In the genomic region with DNA sequence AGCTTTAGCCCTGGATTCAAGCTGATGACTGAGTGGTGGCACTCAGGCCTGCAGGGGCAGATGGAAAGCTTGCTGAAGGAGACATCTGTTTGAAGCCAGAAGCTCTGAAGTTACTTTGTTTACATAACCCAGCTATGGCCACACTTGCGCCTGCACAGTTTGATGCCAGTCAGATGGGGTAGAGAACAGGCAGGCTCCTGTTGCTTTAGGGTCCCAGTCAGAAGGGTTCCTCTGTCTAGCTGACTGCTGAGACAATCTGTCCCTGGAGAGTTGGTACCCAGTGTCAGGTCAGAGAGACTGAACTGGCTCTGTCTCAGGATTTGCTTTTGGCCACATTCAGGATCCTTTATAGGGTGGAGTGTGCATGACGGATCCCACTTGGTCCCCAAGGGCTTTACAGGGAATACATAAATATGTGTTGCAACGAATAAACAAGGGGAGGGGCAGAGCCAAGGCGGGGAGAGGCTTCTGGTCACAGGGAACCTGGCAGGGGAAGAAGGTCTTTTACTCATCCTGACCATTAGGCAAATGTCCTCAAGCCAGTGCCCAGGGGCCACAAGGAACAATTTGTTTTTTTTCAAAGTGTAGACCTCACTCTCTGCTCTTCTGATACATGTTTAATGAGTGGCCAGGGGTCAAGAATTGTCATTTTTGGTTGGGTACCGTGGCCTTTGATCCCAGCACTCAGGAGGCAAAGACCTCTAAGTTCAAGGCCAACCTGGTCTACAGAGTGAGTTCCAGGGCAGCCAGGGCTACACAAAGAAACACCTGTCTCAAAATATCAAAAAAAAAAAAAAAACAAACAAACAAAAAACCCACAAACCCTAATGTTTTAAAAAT, we compare ENCODE assay signal across 16 mouse cellular contexts. TPM values are rescaled to one million over a fixed set of nuclear protein-coding genes. Genes with fewer than 3 reads are reported as not detected.
A peak's percentile ranks its signal among the peaks of the same experiment; 100 is the strongest.
DNase-seq lines count a peak whose midpoint lies in the region; ATAC-seq and TF ChIP-seq lines count a peak whose summit lies in the region.
"Had no signal": no experiment of that assay in that cellular context is flagged by ENCODE, and none has a peak within 500 bp of the region (broad histone marks: within the 10 kb centered on the region; RNA-seq: fewer than 3 reads in every experiment).

No protein-coding gene starts in this region.

- no peak overlapping the region for H3K4me2 ChIP-seq in embryonic facial prominence, embryonic 14.5 days (ENCODE audit: low read depth, low read length)
- H3K4me2 ChIP-seq in liver, embryonic 15.5 days, result peak overlapping the region; percentile 0; the same call in 1 of the 2 replicates
- H3K4me2 ChIP-seq: embryonic facial prominence, embryonic 12.5 days; forebrain, embryonic 15.5 days had no signal

- H3K4me1 ChIP-seq in embryonic facial prominence, embryonic 14.5 days (ENCODE audit: control insufficient read depth, insufficient read depth, low read length), result peaks cover 12% of the 10 kb centered on the region
- H3K4me1 ChIP-seq in embryonic facial prominence, embryonic 10.5 days, result peaks cover 21% of the 10 kb centered on the region
- peaks cover 53% of the 10 kb centered on the region for H3K4me1 ChIP-seq in liver, embryonic 15.5 days (replicated peaks)
- H3K4me1 ChIP-seq in bone marrow macrophage, adult 2 months (ENCODE audit: control insufficient read depth, insufficient read depth, low read length), result peaks cover 59% of the 10 kb centered on the region

- TF ChIP-seq POLR2A in bone marrow macrophage, adult 2 months (IDR thresholded peaks at IDR 0.05; ENCODE audit: borderline replicate concordance, low read depth, low read length), result no peak

- no peak overlapping the region for H3K4me3 ChIP-seq in embryonic facial prominence, embryonic 14.5 days (ENCODE audit: low read depth, low read length)
- no peak overlapping the region for H3K4me3 ChIP-seq in embryonic facial prominence, embryonic 10.5 days
- no peak overlapping the region for H3K4me3 ChIP-seq in liver, embryonic 15.5 days (replicated peaks)
- H3K4me3 ChIP-seq in bone marrow macrophage, adult 2 months (ENCODE audit: insufficient read depth, low read length), result peak overlapping the region; percentile 8
- H3K4me3 ChIP-seq: embryonic facial prominence, embryonic 12.5 days; forebrain, embryonic 15.5 days had no signal

- no peak overlapping the region for H3K27ac ChIP-seq in embryonic facial prominence, embryonic 14.5 days (replicated peaks; ENCODE audit: low read depth, low read length)
- H3K27ac ChIP-seq in embryonic facial prominence, embryonic 10.5 days (replicated peaks), result no peak overlapping the region
- H3K27ac ChIP-seq in liver, embryonic 15.5 days (replicated peaks), result 0 out of 2 replicates have a peak overlapping the region, but pooled peaks have one; percentile 1
- peak overlapping the region; percentile 99 for H3K27ac ChIP-seq in bone marrow macrophage, adult 2 months (ENCODE audit: insufficient read depth, low read depth, low read length)
- H3K27ac ChIP-seq: embryonic facial prominence, embryonic 12.5 days; forebrain, embryonic 15.5 days had no signal

- ATAC-seq in embryonic facial prominence, embryonic 14.5 days (ENCODE audit: low read depth), result no peak
- ATAC-seq in liver, embryonic 15.5 days (ENCODE audit: insufficient read depth), result no peak
- ATAC-seq: forebrain, embryonic 15.5 days had no signal

- H3K9me3 ChIP-seq in embryonic facial prominence, embryonic 14.5 days (ENCODE audit: control insufficient read depth, low read length), result no peaks in the 10 kb centered on the region
- H3K9me3 ChIP-seq in embryonic facial prominence, embryonic 10.5 days, result no peaks in the 10 kb centered on the region
- H3K9me3 ChIP-seq in liver, embryonic 15.5 days (replicated peaks), result no peaks in the 10 kb centered on the region
- H3K9me3 ChIP-seq: embryonic facial prominence, embryonic 12.5 days; forebrain, embryonic 15.5 days had no signal

- H3K36me3 ChIP-seq in embryonic facial prominence, embryonic 14.5 days (ENCODE audit: control insufficient read depth, insufficient read depth, low read length), result no peaks in the 10 kb centered on the region
- no peaks in the 10 kb centered on the region for H3K36me3 ChIP-seq in embryonic facial prominence, embryonic 10.5 days (replicated peaks)
- no peaks in the 10 kb centered on the region for H3K36me3 ChIP-seq in liver, embryonic 15.5 days (replicated peaks)
- H3K36me3 ChIP-seq: embryonic facial prominence, embryonic 12.5 days; forebrain, embryonic 15.5 days had no signal

- TF ChIP-seq CTCF in bone marrow macrophage, adult 2 months (IDR thresholded peaks at IDR 0.05; ENCODE audit: low read depth, low read length), result no peak

- H3K9ac ChIP-seq in embryonic facial prominence, embryonic 14.5 days (ENCODE audit: low read depth, low read length), result no peak overlapping the region
- H3K9ac ChIP-seq in liver, embryonic 15.5 days, result no peak overlapping the region
- H3K9ac ChIP-seq: embryonic facial prominence, embryonic 12.5 days; forebrain, embryonic 15.5 days had no signal

- WGBS in embryonic facial prominence, embryonic 14.5 days, result 45% methylated on average over 5 of the region's 5 CpGs
- WGBS in embryonic facial prominence, embryonic 10.5 days, result 47% methylated on average over 5 of the region's 5 CpGs
- WGBS in liver, embryonic 15.5 days (ENCODE audit: insufficient replicate concordance), result 54% methylated on average over 5 of the region's 5 CpGs

- DNase-seq in embryonic facial prominence, embryonic 14.5 days (ENCODE audit: low spot score), result peak; percentile 35
- DNase-seq in embryonic facial prominence, embryonic 10.5 days (ENCODE audit: low spot score), result no peak
- no peak for DNase-seq in liver
- DNase-seq in lung, postnatal 36 days, result peak; percentile 81
- DNase-seq in retina, embryonic 14.5 days (ENCODE audit: low spot score), result no peak
- no peak for DNase-seq in layer of hippocampus, postnatal 36 days
- DNase-seq: adrenal gland, adult 8-10 months; cerebellum, adult 11-12 months; heart, postnatal 14 days; kidney, postnatal 14 days; spleen, adult 18-20 months; thymus, postnatal 36 days had no signal

- H3K27me3 ChIP-seq in embryonic facial prominence, embryonic 14.5 days (replicated peaks; ENCODE audit: control insufficient read depth, insufficient read depth, low read length), result peaks cover 21% of the 10 kb centered on the region
- peaks cover 45% of the 10 kb centered on the region for H3K27me3 ChIP-seq in embryonic facial prominence, embryonic 10.5 days (replicated peaks; ENCODE audit: low read depth, poor library complexity, severe bottlenecking)
- peaks cover 51% of the 10 kb centered on the region for H3K27me3 ChIP-seq in liver, embryonic 15.5 days

RNA-seq across cellular contexts. Expression of a gene that starts 3.1 kb away (rescaled TPM):
- polyA plus RNA-seq in embryonic facial prominence, embryonic 14.5 days (2014; fragmentation: Nextera tagmentation; extraction: Ambion mirVana), result 1.4 and 2.3 TPM in 2 replicates
- 0.41 and 0.61 TPM in 2 replicates for polyA plus RNA-seq in embryonic facial prominence, embryonic 10.5 days (2016; fragmentation: Nextera tagmentation; extraction: Ambion mirVana)
- 5.3 and 6.3 TPM in 2 replicates for polyA plus RNA-seq in liver, embryonic 15.5 days (2015; fragmentation: Nextera tagmentation; extraction: Ambion mirVana)
- polyA plus RNA-seq in bone marrow macrophage, adult 2 months (2012; ENCODE audit: insufficient read depth, insufficient read length, missing spikeins), result 75.7 and 82.0 TPM in 2 replicates
- total RNA-seq in layer of hippocampus, postnatal 36 days (2021), result 1 to 10 TPM; 6.3 to 7.7 TPM

RNA-seq across cellular contexts. Expression of a gene that starts 53.4 kb away (rescaled TPM):
- 22.5 and 23.8 TPM in 2 replicates for polyA plus RNA-seq in embryonic facial prominence, embryonic 14.5 days (2014; fragmentation: Nextera tagmentation; extraction: Ambion mirVana)
- polyA plus RNA-seq in embryonic facial prominence, embryonic 10.5 days (2016; fragmentation: Nextera tagmentation; extraction: Ambion mirVana), result 12.6 and 13.3 TPM in 2 replicates
- polyA plus RNA-seq in liver, embryonic 15.5 days (2015; fragmentation: Nextera tagmentation; extraction: Ambion mirVana), result 1.3 and 1.7 TPM in 2 replicates
- 17.7 and 28.7 TPM in 2 replicates for polyA plus RNA-seq in bone marrow macrophage, adult 2 months (2012; ENCODE audit: insufficient read depth, insufficient read length, missing spikeins)
- 10 to 100 TPM; 82.7 to 86.9 TPM for total RNA-seq in layer of hippocampus, postnatal 36 days (2021)

Comparison
In these comparisons a context has a peak if more than half of its experiments do, and no peak if none do; other contexts are left out.
1. DNase-seq: peak in embryonic facial prominence, embryonic 14.5 days (single experiment) and lung, postnatal 36 days (single experiment); none in embryonic facial prominence, embryonic 10.5 days (single experiment), liver (single experiment), retina, embryonic 14.5 days (single experiment) and layer of hippocampus, postnatal 36 days (0 of 2).
2. H3K27ac ChIP-seq: peak in liver, embryonic 15.5 days (single experiment) and bone marrow macrophage, adult 2 months (single experiment); none in embryonic facial prominence, embryonic 14.5 days (single experiment) and embryonic facial prominence, embryonic 10.5 days (single experiment).
3. RNA of a gene that starts 3.1 kb away (polyA plus RNA-seq): 75.7 to 82.0 TPM in bone marrow macrophage, adult 2 months; 5.3 to 6.3 TPM in liver, embryonic 15.5 days, 1.4 to 2.3 TPM in embryonic facial prominence, embryonic 14.5 days and 0.41 to 0.61 TPM in embryonic facial prominence, embryonic 10.5 days; every median in the first group is over 10 times any median in the second.